Mouse (Mus musculus): Measurements from ENCODE around the gene Mrps21. TPM values are rescaled to one million over a fixed set of nuclear protein-coding genes. Genes with fewer than 3 reads are reported as not detected.
A peak's percentile ranks its signal among the peaks of the same experiment; 100 is the strongest.
"Not testable (repeated sequence)": the region's sequence is repeated elsewhere in the genome, so short reads cannot be mapped to it uniquely, and the experiment has no call there.

Mrps21 gene
- polyA plus RNA-seq, 1 experiment from 2014 or later = 331 TPM

DNA sequence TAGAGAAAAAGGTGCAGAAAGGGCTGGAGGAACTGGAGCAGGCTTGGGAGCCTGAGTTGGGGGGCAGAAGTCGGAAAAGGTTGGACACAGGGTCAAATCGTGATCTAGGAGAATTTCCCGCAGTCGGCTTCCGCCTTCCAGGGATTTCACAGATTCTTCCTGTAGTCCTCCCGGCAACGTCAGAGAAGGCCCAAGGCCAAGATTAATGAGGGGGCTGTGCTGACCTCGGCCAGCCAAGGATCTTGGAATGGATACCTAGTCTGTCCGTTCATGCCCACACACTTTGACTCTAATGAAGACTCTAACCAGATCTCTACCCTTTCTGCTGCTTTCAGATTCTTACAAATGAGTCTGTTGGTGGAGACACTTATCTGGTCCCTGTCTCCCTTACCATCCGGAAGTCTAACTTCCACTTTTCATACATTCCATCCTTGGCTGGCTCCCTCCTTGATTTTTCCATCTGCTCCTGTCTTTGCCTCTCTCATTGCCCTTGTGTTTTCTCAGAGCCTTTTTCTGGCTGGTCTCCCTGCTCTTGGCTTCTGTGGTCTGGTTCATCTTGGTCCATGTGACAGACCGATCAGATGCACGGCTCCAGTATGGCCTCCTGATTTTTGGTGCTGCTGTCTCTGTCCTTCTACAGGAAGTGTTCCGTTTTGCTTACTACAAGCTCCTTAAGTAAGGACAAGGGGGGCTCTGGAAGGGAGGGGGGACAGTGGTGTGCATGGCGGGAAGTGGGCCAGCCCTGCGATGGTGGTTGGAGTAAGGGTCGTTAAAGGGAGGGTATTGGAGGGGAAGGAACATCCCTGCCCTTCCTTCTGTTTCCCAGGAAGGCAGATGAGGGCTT, 23.2 kb upstream of the Mrps21 start:
- Histone ChIP-seq H3K27ac (replicated peaks; ENCODE audit: low read depth, low read length) (no peak overlapping the region), H3K4me3 (ENCODE audit: low read depth, low read length) (peak overlapping the region; percentile 68), H3K27me3 (ENCODE audit: control insufficient read depth, insufficient read depth, low read length) (no peaks in the 10 kb centered on the region), H3K9me3 (replicated peaks; ENCODE audit: control insufficient read depth, low read length) (no peaks in the 10 kb centered on the region), H3K4me1 (ENCODE audit: control insufficient read depth, insufficient read depth, low read length) (peaks cover 2% of the 10 kb centered on the region), H3K36me3 (replicated peaks; ENCODE audit: control insufficient read depth, insufficient read depth, low read depth, low read length) (no peaks in the 10 kb centered on the region), H3K4me2 (ENCODE audit: low read depth, low read length) (peak overlapping the region; percentile 77), H3K9ac (replicated peaks; ENCODE audit: low read length) (peak overlapping the region; percentile 71)
- WGBS = 11% methylated on average over 16 of the region's 16 CpGs
- DNase-seq (ENCODE audit: low spot score) (no peak), ATAC-seq (replicated peaks; ENCODE audit: insufficient number of reproducible peaks, low FRiP score, low TSS enrichment, low read depth) (no peak)

DNA sequence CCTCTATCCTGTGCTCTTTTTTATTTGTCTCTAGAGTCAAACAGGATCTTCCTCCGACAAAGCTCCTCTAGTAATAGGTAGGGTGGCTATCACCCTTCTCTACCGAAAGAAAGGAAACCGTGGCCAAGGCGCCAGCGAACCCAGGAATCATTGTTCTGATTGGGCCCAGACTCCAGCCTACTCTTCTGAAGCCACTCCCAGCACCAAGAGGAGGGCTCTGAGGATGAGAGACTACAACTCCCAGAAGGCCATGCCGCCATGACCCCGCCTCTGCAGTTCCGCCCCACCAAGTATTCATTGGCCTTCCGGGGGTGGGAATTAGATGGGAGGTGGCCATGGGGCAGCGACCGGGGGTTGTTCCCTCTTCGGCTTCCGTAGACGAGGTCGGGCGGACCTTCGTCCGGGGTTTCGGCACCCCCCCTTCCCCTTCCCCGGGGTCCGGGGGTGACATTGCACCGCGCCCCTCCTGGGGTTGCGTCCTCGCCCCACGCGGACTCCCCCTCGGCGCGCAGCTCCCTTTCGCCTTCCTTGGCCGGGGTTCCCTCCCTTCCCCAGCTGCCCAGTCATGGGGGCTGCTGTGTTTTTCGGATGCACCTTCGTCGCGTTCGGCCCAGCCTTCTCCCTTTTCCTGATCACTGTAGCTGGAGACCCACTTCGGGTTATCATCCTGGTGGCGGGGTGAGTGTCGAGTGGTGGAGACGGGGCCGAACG, 22.4 kb upstream of the Mrps21 start, which contains the start of gene Aph1a:
Gene Aph1a, plus strand, starts transcription at position 364 of the 711 bp plus-strand sequence.
- under 1% methylated on average over 25 of the region's 43 CpGs for WGBS
- not testable (repeated sequence) for H3K9me3 ChIP-seq (replicated peaks; ENCODE audit: control insufficient read depth, low read length); H3K36me3 ChIP-seq (replicated peaks; ENCODE audit: control insufficient read depth, insufficient read depth, low read depth, low read length); H3K4me1 ChIP-seq (ENCODE audit: control insufficient read depth, insufficient read depth, low read length); H3K27me3 ChIP-seq (ENCODE audit: control insufficient read depth, insufficient read depth, low read length)
- Histone ChIP-seq H3K4me2 (ENCODE audit: low read depth, low read length) (peak within 1 kb of the TSS; percentile 77), H3K27ac (replicated peaks; ENCODE audit: low read depth, low read length) (0 out of 2 replicates have a peak within 1 kb of the TSS, but pooled peaks have one; percentile 16), H3K4me3 (ENCODE audit: low read depth, low read length) (peak within 1 kb of the TSS; percentile 68), H3K9ac (replicated peaks; ENCODE audit: low read length) (peak within 1 kb of the TSS; percentile 71)
- DNase-seq (ENCODE audit: low spot score) (peak; percentile 98), ATAC-seq (replicated peaks; ENCODE audit: insufficient number of reproducible peaks, low FRiP score, low TSS enrichment, low read depth) (peak; percentile 94)

GRCm38 (mm10) chr3:95893126-95893525, 21.8 kb upstream of the Mrps21 start:
- peaks cover 2% of the 10 kb centered on the region for H3K4me1 ChIP-seq (ENCODE audit: control insufficient read depth, insufficient read depth, low read length)
- no peak for ATAC-seq (replicated peaks; ENCODE audit: insufficient number of reproducible peaks, low FRiP score, low TSS enrichment, low read depth)

DNA sequence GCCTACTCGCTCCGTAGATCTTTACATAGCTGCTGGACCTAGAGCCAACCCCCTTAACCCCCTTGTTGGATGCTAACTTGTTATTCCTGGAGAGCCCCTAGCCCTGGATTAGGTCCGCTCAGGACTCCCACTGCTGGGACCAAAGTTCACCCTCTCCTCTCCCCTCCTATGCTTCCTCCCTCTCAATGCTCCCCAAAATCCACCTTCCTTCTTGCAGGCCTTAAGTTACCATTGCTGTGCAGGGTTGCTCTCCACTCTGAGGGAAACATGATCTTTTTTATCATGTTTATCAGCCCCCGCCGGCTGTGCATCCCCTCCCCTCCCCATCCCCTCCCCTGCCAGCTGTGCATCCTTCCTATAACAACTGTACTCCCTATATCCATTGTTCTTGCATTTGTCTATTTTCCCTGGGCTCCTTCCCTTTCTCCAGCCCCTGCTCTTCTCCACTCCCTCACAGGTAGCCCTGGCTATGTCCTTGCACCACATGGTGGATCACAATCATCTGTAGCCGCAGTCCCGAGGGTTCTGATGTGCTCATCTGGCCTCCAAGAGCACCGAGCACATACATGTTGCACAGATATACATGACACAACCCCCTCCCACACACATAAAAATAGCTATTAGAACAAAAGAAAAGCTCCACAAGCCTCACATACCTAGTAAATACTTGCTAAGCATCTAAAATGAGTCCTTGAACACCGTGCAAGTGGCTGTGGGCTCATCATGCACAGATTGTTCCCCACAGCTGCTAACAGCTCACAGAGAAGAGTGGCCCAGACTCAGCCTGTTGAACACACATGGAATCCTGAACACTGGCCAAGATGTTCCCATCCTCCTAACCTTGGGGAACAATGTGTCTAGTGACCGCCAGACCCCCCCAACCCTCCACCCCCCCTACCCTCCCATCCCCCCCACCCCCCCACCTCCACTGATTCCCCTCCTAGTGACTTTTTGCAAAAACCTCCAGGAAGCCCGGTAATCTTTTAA, 21.0 kb upstream of the Mrps21 start:
- WGBS = 32% methylated on average over 11 of the region's 11 CpGs
- Histone ChIP-seq H3K4me3 (ENCODE audit: low read depth, low read length) (peak overlapping the region; percentile 6; the same call in 1 of the 2 replicates), H3K9ac (replicated peaks; ENCODE audit: low read length) (peak overlapping the region; percentile 51), H3K36me3 (replicated peaks; ENCODE audit: control insufficient read depth, insufficient read depth, low read depth, low read length) (no peaks in the 10 kb centered on the region), H3K9me3 (replicated peaks; ENCODE audit: control insufficient read depth, low read length) (no peaks in the 10 kb centered on the region), H3K27ac (replicated peaks; ENCODE audit: low read depth, low read length) (peak overlapping the region; percentile 25; the same call in 1 of the 2 replicates), H3K4me2 (ENCODE audit: low read depth, low read length) (peak overlapping the region; percentile 27), H3K4me1 (ENCODE audit: control insufficient read depth, insufficient read depth, low read length) (peaks cover 2% of the 10 kb centered on the region), H3K27me3 (ENCODE audit: control insufficient read depth, insufficient read depth, low read length) (no peaks in the 10 kb centered on the region)
- DNase-seq (ENCODE audit: low spot score) = no peak
- no peak for ATAC-seq (replicated peaks; ENCODE audit: insufficient number of reproducible peaks, low FRiP score, low TSS enrichment, low read depth)

More at GRCm38 (mm10) chr3:95893126-95893525, 21.8 kb upstream of the Mrps21 start:
- H3K4me3 ChIP-seq (ENCODE audit: low read depth, low read length) = peak overlapping the region; percentile 68; the same call in 1 of the 2 replicates
- DNase-seq (ENCODE audit: low spot score) = peak; percentile 19
- H3K9me3 ChIP-seq (replicated peaks; ENCODE audit: control insufficient read depth, low read length) = no peaks in the 10 kb centered on the region
- H3K4me2 ChIP-seq (ENCODE audit: low read depth, low read length) = peak overlapping the region; percentile 26
- 0 out of 2 replicates have a peak overlapping the region, but pooled peaks have one; percentile 16 for H3K27ac ChIP-seq (replicated peaks; ENCODE audit: low read depth, low read length)
- H3K27me3 ChIP-seq (ENCODE audit: control insufficient read depth, insufficient read depth, low read length) = no peaks in the 10 kb centered on the region
- H3K36me3 ChIP-seq (replicated peaks; ENCODE audit: control insufficient read depth, insufficient read depth, low read depth, low read length) = no peaks in the 10 kb centered on the region
- WGBS = 22% methylated on average over 7 of the region's 7 CpGs
- H3K9ac ChIP-seq (replicated peaks; ENCODE audit: low read length) = 0 out of 2 replicates have a peak overlapping the region, but pooled peaks have one; percentile 29

DNA sequence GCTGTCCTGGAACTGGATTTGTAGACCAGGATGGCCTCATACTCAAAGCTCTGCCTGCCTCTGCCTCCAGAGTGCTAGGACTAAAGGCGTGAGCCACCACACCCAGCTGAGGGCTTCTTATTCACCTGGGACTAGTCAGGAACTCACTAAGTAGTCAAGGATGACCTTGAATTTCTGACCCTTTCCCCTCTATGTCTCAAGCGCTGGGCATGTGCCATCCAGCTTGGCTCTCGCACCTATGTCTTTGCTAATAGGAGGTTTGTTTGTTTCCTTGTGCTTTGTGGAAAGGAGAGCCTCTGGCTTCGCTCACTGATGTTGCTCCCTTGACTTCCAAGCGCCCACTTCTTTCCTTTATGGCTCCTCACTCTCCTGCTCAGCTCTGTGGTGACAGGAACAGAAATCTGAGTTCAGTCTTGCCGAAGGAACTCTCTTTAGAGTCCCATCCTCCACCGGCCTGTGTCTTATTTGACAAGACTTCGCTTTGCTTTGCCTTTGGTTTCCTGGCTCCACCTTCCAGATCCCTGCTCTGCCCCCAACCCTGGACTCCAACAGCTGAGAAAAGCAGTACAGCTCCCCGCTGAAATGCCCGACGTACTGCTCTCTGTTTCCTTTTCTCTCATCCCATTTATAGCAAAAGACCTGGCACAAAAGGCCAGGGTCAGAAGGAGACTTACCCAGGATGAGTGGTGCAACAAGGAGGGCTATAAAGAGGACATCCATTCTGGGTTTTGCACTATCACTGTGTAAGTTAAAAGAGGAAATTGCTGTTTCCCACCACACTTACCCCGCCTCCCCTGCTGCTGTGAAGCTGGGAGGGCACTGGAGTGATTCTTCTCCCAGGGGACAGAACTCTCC, 20.1 kb upstream of the Mrps21 start, which contains the start of gene BC028528:
Gene BC028528, minus strand, starts transcription at position 795 of the 855 bp plus-strand sequence.
- peak within 1 kb of the TSS; percentile 66; the same call in 1 of the 2 replicates for H3K27ac ChIP-seq (replicated peaks; ENCODE audit: low read depth, low read length)
- no peaks in the 10 kb centered on the region for H3K9me3 ChIP-seq (replicated peaks; ENCODE audit: control insufficient read depth, low read length)
- ATAC-seq (replicated peaks; ENCODE audit: insufficient number of reproducible peaks, low FRiP score, low TSS enrichment, low read depth) = no peak

GRCm38 (mm10) chr3:95889664-95890063, 18.3 kb upstream of the Mrps21 start:
- Histone ChIP-seq H3K36me3 (replicated peaks; ENCODE audit: control insufficient read depth, insufficient read depth, low read depth, low read length) (no peaks in the 10 kb centered on the region), H3K9me3 (replicated peaks; ENCODE audit: control insufficient read depth, low read length) (no peaks in the 10 kb centered on the region), H3K4me1 (ENCODE audit: control insufficient read depth, insufficient read depth, low read length) (peaks cover 2% of the 10 kb centered on the region), H3K27me3 (ENCODE audit: control insufficient read depth, insufficient read depth, low read length) (no peaks in the 10 kb centered on the region), H3K9ac (replicated peaks; ENCODE audit: low read length) (no peak overlapping the region), H3K4me2 (ENCODE audit: low read depth, low read length) (no peak overlapping the region), H3K4me3 (ENCODE audit: low read depth, low read length) (no peak overlapping the region), H3K27ac (replicated peaks; ENCODE audit: low read depth, low read length) (0 out of 2 replicates have a peak overlapping the region, but pooled peaks have one; percentile 20)
- WGBS = 44% methylated on average over 3 of the region's 3 CpGs
- ATAC-seq (replicated peaks; ENCODE audit: insufficient number of reproducible peaks, low FRiP score, low TSS enrichment, low read depth) (no peak), DNase-seq (ENCODE audit: low spot score) (peak; percentile 83)

More for the DNA sequence above, 20.1 kb upstream of the Mrps21 start, which contains the start of gene BC028528:
- Histone ChIP-seq H3K36me3 (replicated peaks; ENCODE audit: control insufficient read depth, insufficient read depth, low read depth, low read length) (no peaks in the 10 kb centered on the region), H3K27me3 (ENCODE audit: control insufficient read depth, insufficient read depth, low read length) (no peaks in the 10 kb centered on the region), H3K4me2 (ENCODE audit: low read depth, low read length) (peak within 1 kb of the TSS; percentile 27), H3K4me3 (ENCODE audit: low read depth, low read length) (peak within 1 kb of the TSS; percentile 6; the same call in 1 of the 2 replicates), H3K9ac (replicated peaks; ENCODE audit: low read length) (peak within 1 kb of the TSS; percentile 51), H3K4me1 (ENCODE audit: control insufficient read depth, insufficient read depth, low read length) (peaks cover 2% of the 10 kb centered on the region)
- peak; percentile 60 for DNase-seq (ENCODE audit: low spot score)
- WGBS = 21% methylated on average over 12 of the region's 12 CpGs

All from embryonic facial prominence, embryonic 11.5 days (tissue).